10 mouse cellular contexts compared by ENCODE assay signal in the genomic region with DNA sequence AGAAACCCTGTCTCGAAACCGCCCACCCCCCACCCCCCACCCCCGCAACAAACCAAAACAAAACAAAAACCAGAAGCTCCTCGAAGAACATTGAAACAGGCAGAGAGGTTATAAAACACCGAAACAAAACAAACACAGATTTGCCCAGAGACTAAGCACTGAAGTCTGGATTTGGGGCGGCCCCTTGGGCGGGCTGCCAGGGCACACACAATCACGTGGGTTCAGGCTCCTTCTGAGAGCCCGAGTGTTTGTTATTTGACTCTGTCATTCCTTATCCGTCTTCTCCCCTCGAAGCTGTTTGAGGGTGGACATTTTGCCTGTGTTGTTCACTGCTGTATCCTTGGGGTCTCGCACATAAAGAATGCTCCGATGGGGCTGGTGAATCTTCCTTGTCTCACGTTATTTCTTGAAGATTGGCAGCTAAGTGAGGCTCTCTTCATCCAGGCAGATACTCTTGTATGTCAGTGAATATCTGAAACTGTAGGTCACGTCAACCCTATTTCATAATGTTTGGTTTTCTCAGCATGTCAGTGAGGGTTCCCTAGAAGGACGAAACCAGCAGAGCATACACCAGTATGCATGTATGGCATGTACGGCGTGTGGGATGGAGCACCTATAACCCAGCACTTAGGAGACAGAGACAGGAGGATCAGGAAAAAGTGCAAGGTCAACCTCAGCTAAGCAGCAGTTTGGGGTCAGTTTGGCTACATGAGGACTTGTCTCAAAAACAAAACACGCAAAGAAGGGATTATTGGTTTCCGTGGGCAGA.
DNase-seq lines count a peak whose midpoint lies in the region; ATAC-seq and TF ChIP-seq lines count a peak whose summit lies in the region.
"Had no signal": no experiment of that assay in that cellular context is flagged by ENCODE, and none has a peak within 500 bp of the region (broad histone marks: within the 10 kb centered on the region; RNA-seq: fewer than 3 reads in every experiment).

No protein-coding gene starts in this region.

- no peaks in the 10 kb centered on the region for H3K27me3 ChIP-seq in testis, adult 2 months (ENCODE audit: control insufficient read depth, insufficient read depth, low read length)
- H3K27me3 ChIP-seq in lung, embryonic 15.5 days: no peaks in the 10 kb centered on the region

- peak overlapping the region; percentile 16; the same call in 1 of the 2 replicates for H3K4me2 ChIP-seq in lung, embryonic 15.5 days

- peak; percentile 90 for DNase-seq in heart, adult 11 months
- no peak for DNase-seq in heart, postnatal 4 days
- DNase-seq in testis, postnatal 14 days (ENCODE audit: low spot score): no peak
- DNase-seq in spleen, postnatal 10 days (ENCODE audit: low spot score in 2 of 2): no peak
- no peak for DNase-seq in layer of hippocampus, adult 9-10 months (ENCODE audit: low spot score)
- DNase-seq in frontal cortex, postnatal 14 days (ENCODE audit: low spot score in 2 of 2): no peak
- DNase-seq: cerebellum, postnatal 36 days had no signal

- H3K9me3 ChIP-seq in lung, embryonic 15.5 days: no peaks in the 10 kb centered on the region

- peak; percentile 83 for ATAC-seq in lung, embryonic 15.5 days (ENCODE audit: borderline replicate concordance, extremely low read depth, low FRiP score, low TSS enrichment)
- ATAC-seq: CD4-positive, CD25-positive, alpha-beta regulatory T cell, adult 4 months had no signal

- no peak for TF ChIP-seq POLR2A in testis, adult 2 months (IDR thresholded peaks at IDR 0.05; ENCODE audit: control insufficient read depth, low read depth, low read length)

- peak overlapping the region; percentile 28; the same call in 1 of the 2 replicates for H3K27ac ChIP-seq in testis, adult 2 months (ENCODE audit: control insufficient read depth, insufficient read depth, low read depth, low read length)
- peak overlapping the region; percentile 76 for H3K27ac ChIP-seq in lung, embryonic 15.5 days

- H3K4me3 ChIP-seq in testis, adult 2 months (ENCODE audit: control insufficient read depth, low read depth, low read length): no peak overlapping the region; the same call in 1 of the 2 replicates
- H3K4me3 ChIP-seq in lung, embryonic 15.5 days: no peak overlapping the region

- WGBS in lung, embryonic 15.5 days: 40% methylated on average over 20 of the region's 20 CpGs

- H3K4me1 ChIP-seq in testis, adult 2 months (ENCODE audit: control insufficient read depth, insufficient read depth, low read length): peaks cover 7% of the 10 kb centered on the region
- peaks cover 17% of the 10 kb centered on the region for H3K4me1 ChIP-seq in lung, embryonic 15.5 days

- no peak overlapping the region for H3K9ac ChIP-seq in lung, embryonic 15.5 days

- H3K36me3 ChIP-seq in testis, adult 2 months (ENCODE audit: control insufficient read depth, insufficient read depth, low read length): no peaks in the 10 kb centered on the region
- no peaks in the 10 kb centered on the region; the same call in 1 of the 2 replicates for H3K36me3 ChIP-seq in lung, embryonic 15.5 days

- no peak for TF ChIP-seq CTCF in testis, adult 2 months (IDR thresholded peaks at IDR 0.05; ENCODE audit: control insufficient read depth, insufficient read depth, insufficient replicate concordance, low read depth, low read length)
